Mouse (Mus musculus) naive thymus-derived CD4-positive, alpha-beta T cell, adult 2 months (primary cell): ENCODE results near the gene Sugct.
"Not testable (repeated sequence)": the region's sequence is repeated elsewhere in the genome, so short reads cannot be mapped to it uniquely, and the experiment has no call there.

Experiments used
- DNase-seq: peaks from one replicate; pipeline ENCODE4 v3.0.0-alpha.2; 2011; ENCODE audit warnings: low read depth

Sugct gene

DNA sequence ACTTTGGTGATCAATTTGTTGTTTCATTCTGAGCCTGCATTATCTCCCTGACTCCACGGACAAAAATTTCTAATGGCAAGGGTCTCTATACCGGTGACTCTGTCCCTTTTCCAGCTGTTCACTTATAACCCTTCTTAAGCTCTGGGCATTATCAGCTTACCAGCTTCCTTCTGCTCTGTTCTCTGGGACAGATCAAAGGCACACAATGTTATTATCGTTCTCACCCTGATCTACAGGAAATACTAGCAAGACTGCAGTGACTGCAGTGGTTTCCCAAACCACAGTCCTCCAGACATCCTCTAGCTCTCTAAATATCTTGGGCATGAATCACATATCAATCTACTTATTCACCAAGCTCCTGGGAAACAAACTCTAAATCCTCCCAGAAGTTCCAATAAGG, 90.7 kb downstream of the Sugct start:
- DNase-seq, result peak; percentile 4

DNA sequence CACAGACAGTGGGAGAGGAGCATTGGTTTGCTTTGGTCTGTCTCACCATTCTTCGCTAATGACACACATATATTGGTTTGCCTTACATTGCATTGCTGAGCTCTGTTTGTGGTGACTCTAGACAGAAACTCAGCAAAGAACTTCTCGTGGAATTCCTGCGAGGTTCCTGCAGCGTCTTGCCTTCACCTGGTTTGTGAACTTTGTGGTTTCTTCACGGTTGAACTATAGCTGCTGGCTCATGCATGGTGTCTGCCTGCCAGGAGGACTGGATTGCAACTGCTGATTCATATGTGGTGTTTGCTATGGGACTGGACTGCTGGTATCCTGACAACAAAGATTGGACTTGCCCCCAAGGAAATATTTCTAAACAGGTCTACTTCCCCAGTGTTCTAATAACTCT, 91.6 kb downstream of the Sugct start:
- no peak for DNase-seq

DNA sequence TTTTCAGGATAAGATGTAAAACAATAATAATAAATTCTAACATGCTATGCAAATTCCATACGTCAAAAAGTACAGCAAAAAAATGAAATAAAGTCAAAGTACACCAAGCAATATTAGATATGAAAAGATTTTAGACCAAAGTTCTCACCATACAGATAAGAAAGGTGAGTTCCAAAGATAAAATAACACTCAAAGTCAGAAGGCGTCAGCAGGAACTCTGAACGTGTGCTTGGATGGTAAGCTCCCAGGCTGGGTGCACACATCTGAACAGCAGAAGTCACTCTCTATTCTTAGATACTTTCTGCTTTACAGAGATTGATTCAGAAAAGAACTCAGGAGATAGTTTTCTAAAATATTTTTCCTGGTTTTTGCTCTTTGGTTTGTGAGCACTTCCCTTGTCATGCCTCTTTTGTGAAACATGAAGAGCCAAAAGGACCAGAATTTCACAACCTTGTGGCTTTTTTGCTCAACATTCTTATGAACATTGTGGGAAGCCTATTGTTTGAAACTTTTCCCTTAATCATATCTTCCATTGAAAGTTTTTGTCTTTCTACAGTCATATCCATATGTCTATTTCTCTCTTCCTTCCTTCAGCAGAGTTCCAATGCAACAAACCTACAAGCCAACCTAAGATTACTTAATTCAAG, 110.0 kb downstream of the Sugct start:
- no peak for DNase-seq

- DNase-seq, result no peak
These were observed 110.5 kb downstream of the Sugct start for GRCm38 (mm10) chr13:17584804-17585203.

- DNase-seq, result no peak
These were observed 113.7 kb downstream of the Sugct start for GRCm38 (mm10) chr13:17581684-17582083.

- no peak for DNase-seq
These were observed 136.0 kb downstream of the Sugct start for GRCm38 (mm10) chr13:17559357-17559756.

GRCm38 (mm10) chr13:17536341-17536740, 159.0 kb downstream of the Sugct start:
- DNase-seq, result no peak

- no peak for DNase-seq
These were observed 160.5 kb downstream of the Sugct start for GRCm38 (mm10) chr13:17534871-17535270.

DNA sequence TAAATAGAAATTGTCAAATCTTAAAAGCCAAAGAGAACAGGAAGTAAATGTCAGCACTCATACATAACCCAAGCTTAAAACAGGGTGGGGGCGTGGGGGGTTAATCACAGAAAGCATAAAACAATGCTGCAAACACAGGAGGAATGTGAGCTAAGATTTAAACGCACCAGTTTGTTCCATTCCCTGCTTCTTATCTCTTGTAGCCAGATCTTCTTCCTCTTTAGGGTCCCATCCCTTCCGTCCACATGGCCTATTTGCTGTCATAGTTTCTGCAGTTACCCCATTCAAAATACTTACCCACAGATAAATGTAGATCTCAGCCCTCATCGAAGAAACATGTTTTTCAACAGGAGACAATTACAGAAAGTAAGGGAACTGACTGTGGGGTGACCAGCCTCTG, 160.9 kb downstream of the Sugct start:
- no peak for DNase-seq

- no peak for DNase-seq
These were observed 184.1 kb downstream of the Sugct start for GRCm38 (mm10) chr13:17511184-17511778.

GRCm38 (mm10) chr13:17494936-17495335, 200.4 kb downstream of the Sugct start:
- DNase-seq, result no peak

- DNase-seq, result no peak
These were observed 201.2 kb downstream of the Sugct start for GRCm38 (mm10) chr13:17494056-17494574.

- DNase-seq, result not testable (repeated sequence)
These were observed 237.4 kb downstream of the Sugct start for GRCm38 (mm10) chr13:17457981-17458380.

DNA sequence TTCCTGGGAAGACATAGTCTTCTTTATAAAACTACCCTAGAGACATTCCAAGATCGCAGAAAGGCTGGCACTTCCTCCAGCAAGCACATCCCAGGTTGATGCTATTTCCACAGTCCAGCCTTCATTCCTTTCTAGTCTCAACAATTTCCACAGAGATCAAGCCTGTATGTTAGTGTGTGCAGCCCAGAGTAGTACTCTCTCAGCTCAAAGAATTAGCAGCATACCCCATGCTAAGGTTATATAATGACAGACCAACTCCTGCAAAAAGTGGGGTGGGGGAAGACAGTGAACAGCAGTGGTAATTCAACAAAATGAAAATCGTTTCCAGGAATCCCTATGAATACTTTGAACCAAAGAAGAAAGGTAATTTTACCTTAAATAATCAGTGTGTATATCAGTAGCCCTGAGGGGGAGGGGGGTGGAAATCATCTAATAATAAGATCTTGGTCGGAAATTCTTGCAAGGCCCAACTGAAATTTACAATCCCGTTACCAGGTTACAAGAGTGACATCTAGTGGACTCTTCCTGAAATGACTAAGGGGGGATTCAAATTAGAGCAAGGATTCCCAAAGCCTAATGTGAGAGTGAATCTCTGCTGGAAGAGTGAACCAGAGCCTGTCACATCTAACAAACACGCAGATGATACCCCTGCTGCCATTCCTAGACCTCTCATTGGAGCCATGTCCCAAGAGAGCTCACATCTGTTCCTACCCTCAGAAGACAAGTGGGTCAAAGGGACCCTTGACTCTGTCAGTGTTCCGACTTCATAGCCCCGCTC, 263.0 kb downstream of the Sugct start:
- peak; percentile 63 for DNase-seq

GRCm38 (mm10) chr13:17421875-17422274, 273.5 kb downstream of the Sugct start:
- DNase-seq, result no peak

DNA sequence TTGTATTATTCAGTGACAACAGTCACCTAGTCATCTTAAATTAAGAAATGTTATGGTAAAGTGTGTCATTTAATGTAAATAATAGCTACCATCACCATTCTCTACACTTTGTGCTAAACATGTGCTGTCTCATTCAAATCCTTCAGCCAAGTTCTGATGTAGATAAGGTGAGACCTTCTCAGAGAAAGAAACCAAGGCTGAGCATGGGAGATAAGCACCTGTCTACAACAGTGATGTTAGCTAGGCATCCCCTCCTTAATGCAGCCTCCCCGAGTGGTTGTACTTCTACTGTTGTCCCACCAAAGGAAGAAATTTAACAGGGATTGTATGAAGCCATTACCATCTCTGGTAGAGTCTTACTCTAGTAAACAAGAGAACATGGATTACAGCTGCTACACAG, 274.8 kb downstream of the Sugct start:
- DNase-seq, result no peak

DNA sequence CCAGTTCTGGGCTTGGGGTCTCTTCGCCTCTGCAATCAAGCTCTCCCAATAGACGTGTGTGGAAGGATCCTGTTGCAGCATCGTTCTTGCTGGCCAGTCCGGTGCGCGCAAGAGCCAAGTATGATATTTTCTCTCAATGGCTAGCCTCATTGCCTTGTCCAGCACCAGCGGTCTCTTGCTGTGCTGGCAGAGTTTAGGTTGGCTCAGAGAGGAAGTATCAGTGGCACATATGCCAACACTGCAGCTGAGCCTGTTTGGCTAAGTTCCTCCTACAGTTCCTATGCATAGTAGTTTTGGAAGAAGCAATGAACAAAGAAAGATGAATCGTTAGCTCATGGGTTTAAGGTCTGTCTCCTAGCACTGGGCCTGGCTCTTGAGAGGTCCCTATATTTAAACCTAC, 352.5 kb downstream of the Sugct start:
- no peak for DNase-seq

DNA sequence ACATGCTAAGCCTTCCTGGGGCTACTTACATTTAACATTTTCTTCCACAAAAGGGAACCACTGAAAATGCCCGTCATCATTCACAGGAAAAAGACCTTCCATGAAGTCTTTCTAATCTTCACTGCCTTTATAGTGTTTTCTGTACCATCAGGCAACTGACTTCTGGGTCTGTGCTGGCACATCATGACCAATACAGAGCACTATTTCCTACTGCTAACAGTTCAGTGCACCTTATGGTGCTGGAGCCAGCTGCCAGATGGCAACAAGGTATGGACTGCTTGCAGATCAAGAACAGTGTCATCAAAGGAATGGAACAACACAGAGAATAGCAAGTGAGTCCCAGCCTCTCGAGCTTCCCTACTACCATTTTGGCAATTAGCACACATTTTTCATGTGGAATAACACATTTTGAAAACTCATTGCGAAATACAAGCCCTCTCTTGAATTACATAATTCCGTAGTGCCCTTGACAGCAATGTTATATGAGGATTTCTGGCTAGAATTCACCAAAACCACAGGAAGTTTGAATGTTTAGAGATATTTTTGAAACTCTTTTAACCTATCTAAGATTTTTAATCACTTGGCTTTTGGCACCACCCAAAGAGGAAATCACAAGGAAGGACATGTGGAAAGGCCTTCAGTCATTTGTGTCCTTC, 359.3 kb downstream of the Sugct start:
- DNase-seq, result no peak

DNA sequence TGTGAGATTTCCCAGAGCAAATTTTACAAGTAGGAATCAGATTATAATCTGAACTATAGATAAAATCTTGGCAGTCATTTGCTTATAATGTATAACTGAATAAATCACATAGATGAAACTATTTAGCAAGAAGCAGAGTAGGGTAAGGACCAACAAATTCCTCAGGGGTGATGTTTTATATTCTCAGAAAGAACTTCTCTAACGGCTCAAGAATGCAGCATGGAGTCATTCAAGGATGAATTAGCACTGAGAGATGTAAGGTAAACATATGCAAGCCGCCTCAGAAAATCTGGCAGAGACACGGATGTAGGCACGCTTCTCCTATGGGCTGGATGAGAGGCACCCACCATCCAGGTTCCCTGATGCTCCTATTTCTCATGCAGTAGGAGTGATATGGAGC, 368.5 kb downstream of the Sugct start:
- no peak for DNase-seq

- no peak for DNase-seq
These were observed 393.8 kb downstream of the Sugct start for GRCm38 (mm10) chr13:17301590-17301989.

- no peak for DNase-seq
These were observed 397.8 kb downstream of the Sugct start for GRCm38 (mm10) chr13:17297462-17298005.

- DNase-seq, result no peak
These were observed 398.4 kb downstream of the Sugct start for GRCm38 (mm10) chr13:17296912-17297311.
